Mouse (Mus musculus): ENCODE data around the gene Slc1a4. TPM values are rescaled to one million over a fixed set of nuclear protein-coding genes. Genes with fewer than 3 reads are reported as not detected.

Slc1a4 gene
- polyA plus RNA-seq (2017; shearing (Covaris generic)), result 0.76 TPM

GRCm38 (mm10) chr11:20332561-20333514, at the start of gene Slc1a4:
TSS of gene Slc1a4 (minus strand) at chr11:20332713.

Other genes starting within 250 kb of the Slc1a4 start
- gene Actr2, start 219.8 kb downstream of the Slc1a4 start, polyA plus RNA-seq (2017; shearing (Covaris generic)), result 219 TPM
- gene Rab1a, start 131.3 kb downstream of the Slc1a4 start, polyA plus RNA-seq (2017; shearing (Covaris generic)), result 157 TPM
- 28.5 TPM for gene Cep68, start 83.3 kb downstream of the Slc1a4 start, polyA plus RNA-seq (2017; shearing (Covaris generic))
- 26.7 TPM for gene Sertad2, start 210.5 kb upstream of the Slc1a4 start, polyA plus RNA-seq (2017; shearing (Covaris generic))

Data from CD4-positive, CD25-positive, alpha-beta regulatory T cell, adult 9 weeks (primary cell).